Mouse (Mus musculus) stomach, embryonic 16.5 days (tissue): Measurements from ENCODE around the gene Wdr48. TPM values are rescaled to one million over a fixed set of nuclear protein-coding genes. Genes with fewer than 3 reads are reported as not detected.

Experiments
- polyA plus RNA-seq: library from polyadenylated mRNA; unstranded; fragments of >200 nt; fragmentation: Nextera tagmentation; extraction: Ambion mirVana; gene quantifications from 2 replicates; pipeline ENCODE4 v1.2.1, GENCODE M21; 2015

Wdr48 gene
- polyA plus RNA-seq, 1 experiment from 2014 or later = 43.8 TPM

Other genes with a start within 250 kb of the Wdr48 start
- gene Scn10a, start 175.6 kb upstream of the Wdr48 start, polyA plus RNA-seq = not detected in 2 replicates
- 0.03 TPM in 1 of 2 replicates, not detected in the other for gene Scn11a, start 69.4 kb upstream of the Wdr48 start, polyA plus RNA-seq
- gene Gorasp1, start 42.7 kb downstream of the Wdr48 start, polyA plus RNA-seq = 31.6 and 39.0 TPM in 2 replicates
- 0.04 and 0.15 TPM in 2 replicates for gene Ttc21a, start 42.7 kb downstream of the Wdr48 start, polyA plus RNA-seq
- 5.9 and 7.8 TPM in 2 replicates for gene Csrnp1, start 89.8 kb downstream of the Wdr48 start, polyA plus RNA-seq
- 0.14 and 1.6 TPM in 2 replicates for gene Xirp1, start 128.7 kb downstream of the Wdr48 start, polyA plus RNA-seq
- gene Cx3cr1, start 175.0 kb downstream of the Wdr48 start, polyA plus RNA-seq = 13.7 and 15.2 TPM in 2 replicates
- gene Ccr8, start 197.2 kb downstream of the Wdr48 start, polyA plus RNA-seq = 0.97 and 1.0 TPM in 2 replicates
- 34.8 and 35.0 TPM in 2 replicates for gene Slc25a38, start 215.5 kb downstream of the Wdr48 start, polyA plus RNA-seq
- 1,156 and 1,211 TPM in 2 replicates for gene Rpsa, start 232.8 kb downstream of the Wdr48 start, polyA plus RNA-seq